Mouse (Mus musculus): ENCODE measurements around the gene Elavl2. TPM values are rescaled to one million over a fixed set of nuclear protein-coding genes. Genes with fewer than 3 reads are reported as not detected.
A peak's percentile ranks its signal among the peaks of the same experiment; 100 is the strongest.

Gene Elavl2
- polyA plus RNA-seq, 1 experiment from 2014 or later: 4.0 TPM

GRCm38 (mm10) chr4:91375372-91375687, 25.3 kb downstream of the Elavl2 start:
- Histone ChIP-seq H3K9ac (no peak overlapping the region), H3K27me3 (peaks cover 61% of the 10 kb centered on the region), H3K9me3 (no peaks in the 10 kb centered on the region), H3K27ac (no peak overlapping the region), H3K4me3 (peak overlapping the region; percentile 52), H3K4me1 (peaks cover 30% of the 10 kb centered on the region), H3K4me2 (peak overlapping the region; percentile 79), H3K36me3 (no peaks in the 10 kb centered on the region)
- no peak for ATAC-seq (ENCODE audit: borderline replicate concordance, extremely low read depth, low FRiP score, low TSS enrichment)
- WGBS: 1% methylated on average over 7 of the region's 7 CpGs

GRCm38 (mm10) chr4:91374571-91375371, 25.8 kb downstream of the Elavl2 start:
- Histone ChIP-seq H3K36me3 (no peaks in the 10 kb centered on the region), H3K4me3 (peak overlapping the region; percentile 52), H3K9ac (no peak overlapping the region), H3K4me2 (peak overlapping the region; percentile 79), H3K9me3 (no peaks in the 10 kb centered on the region), H3K27me3 (peaks cover 61% of the 10 kb centered on the region), H3K4me1 (peaks cover 30% of the 10 kb centered on the region), H3K27ac (no peak overlapping the region)
- under 1% methylated on average over 46 of the region's 46 CpGs for WGBS
- ATAC-seq (ENCODE audit: borderline replicate concordance, extremely low read depth, low FRiP score, low TSS enrichment): peak; percentile 45

GRCm38 (mm10) chr4:91372844-91373243, 27.7 kb downstream of the Elavl2 start:
- no peak overlapping the region for H3K4me2 ChIP-seq
- H3K9ac ChIP-seq: no peak overlapping the region
- no peaks in the 10 kb centered on the region for H3K36me3 ChIP-seq
- peaks cover 30% of the 10 kb centered on the region for H3K4me1 ChIP-seq
- ATAC-seq (ENCODE audit: borderline replicate concordance, extremely low read depth, low FRiP score, low TSS enrichment): no peak
- peaks cover 62% of the 10 kb centered on the region for H3K27me3 ChIP-seq
- no peak overlapping the region for H3K27ac ChIP-seq
- no peaks in the 10 kb centered on the region for H3K9me3 ChIP-seq
- 8% methylated on average over 13 of the region's 13 CpGs for WGBS
- no peak overlapping the region for H3K4me3 ChIP-seq

GRCm38 (mm10) chr4:91371819-91372215, 28.8 kb downstream of the Elavl2 start:
- Histone ChIP-seq H3K36me3 (no peaks in the 10 kb centered on the region), H3K4me1 (peaks cover 30% of the 10 kb centered on the region), H3K9me3 (no peaks in the 10 kb centered on the region), H3K9ac (peak overlapping the region; percentile 36), H3K4me3 (peak overlapping the region; percentile 54), H3K27me3 (peaks cover 62% of the 10 kb centered on the region), H3K27ac (no peak overlapping the region), H3K4me2 (peak overlapping the region; percentile 98)
- peak; percentile 65 for ATAC-seq (ENCODE audit: borderline replicate concordance, extremely low read depth, low FRiP score, low TSS enrichment)
- 2% methylated on average over 25 of the region's 44 CpGs for WGBS

GRCm38 (mm10) chr4:91371131-91371818, 29.3 kb downstream of the Elavl2 start:
- no peak overlapping the region for H3K27ac ChIP-seq
- peaks cover 62% of the 10 kb centered on the region for H3K27me3 ChIP-seq
- ATAC-seq (ENCODE audit: borderline replicate concordance, extremely low read depth, low FRiP score, low TSS enrichment): peak; percentile 17
- H3K36me3 ChIP-seq: no peaks in the 10 kb centered on the region
- no peaks in the 10 kb centered on the region for H3K9me3 ChIP-seq
- H3K4me2 ChIP-seq: peak overlapping the region; percentile 98
- H3K4me1 ChIP-seq: peaks cover 30% of the 10 kb centered on the region
- H3K9ac ChIP-seq: peak overlapping the region; percentile 36
- WGBS: under 1% methylated on average over 81 of the region's 82 CpGs
- H3K4me3 ChIP-seq: peak overlapping the region; percentile 54

GRCm38 (mm10) chr4:91365276-91365675, 35.3 kb downstream of the Elavl2 start:
- Histone ChIP-seq H3K4me3 (no peak overlapping the region), H3K27me3 (peaks cover 9% of the 10 kb centered on the region), H3K4me1 (no peaks in the 10 kb centered on the region), H3K4me2 (no peak overlapping the region), H3K27ac (no peak overlapping the region), H3K36me3 (no peaks in the 10 kb centered on the region), H3K9ac (no peak overlapping the region), H3K9me3 (no peaks in the 10 kb centered on the region)
- 80% methylated on average over 12 of the region's 12 CpGs for WGBS
- ATAC-seq (ENCODE audit: borderline replicate concordance, extremely low read depth, low FRiP score, low TSS enrichment): no peak

GRCm38 (mm10) chr4:91363963-91364362, 36.6 kb downstream of the Elavl2 start:
- 79% methylated on average over 4 of the region's 4 CpGs for WGBS

GRCm38 (mm10) chr4:91362520-91362919, 38.1 kb downstream of the Elavl2 start:
- no peaks in the 10 kb centered on the region for H3K4me1 ChIP-seq
- no peaks in the 10 kb centered on the region for H3K27me3 ChIP-seq
- no peak overlapping the region for H3K27ac ChIP-seq
- no peak overlapping the region for H3K9ac ChIP-seq
- no peaks in the 10 kb centered on the region for H3K36me3 ChIP-seq
- 54% methylated on average over 5 of the region's 5 CpGs for WGBS
- H3K4me2 ChIP-seq: no peak overlapping the region
- H3K9me3 ChIP-seq: no peaks in the 10 kb centered on the region
- no peak overlapping the region for H3K4me3 ChIP-seq
- ATAC-seq (ENCODE audit: borderline replicate concordance, extremely low read depth, low FRiP score, low TSS enrichment): no peak

More at GRCm38 (mm10) chr4:91363963-91364362, 36.6 kb downstream of the Elavl2 start:
- Histone ChIP-seq H3K9ac (no peak overlapping the region), H3K27ac (no peak overlapping the region), H3K9me3 (no peaks in the 10 kb centered on the region), H3K4me1 (no peaks in the 10 kb centered on the region), H3K4me2 (no peak overlapping the region), H3K27me3 (no peaks in the 10 kb centered on the region), H3K36me3 (no peaks in the 10 kb centered on the region), H3K4me3 (no peak overlapping the region)
- ATAC-seq (ENCODE audit: borderline replicate concordance, extremely low read depth, low FRiP score, low TSS enrichment): no peak

- no peak for ATAC-seq (ENCODE audit: borderline replicate concordance, extremely low read depth, low FRiP score, low TSS enrichment)
- no peak overlapping the region for H3K27ac ChIP-seq
Observed at GRCm38 (mm10) chr4:91353138-91353537, 47.4 kb downstream of the Elavl2 start.

GRCm38 (mm10) chr4:91349579-91349978, 51.0 kb downstream of the Elavl2 start:
- Histone ChIP-seq H3K9ac (no peak overlapping the region), H3K4me3 (no peak overlapping the region), H3K36me3 (no peaks in the 10 kb centered on the region), H3K27me3 (no peaks in the 10 kb centered on the region), H3K4me1 (no peaks in the 10 kb centered on the region), H3K9me3 (no peaks in the 10 kb centered on the region), H3K4me2 (no peak overlapping the region), H3K27ac (no peak overlapping the region)
- no peak for ATAC-seq (ENCODE audit: borderline replicate concordance, extremely low read depth, low FRiP score, low TSS enrichment)
- 82% methylated on average over 5 of the region's 5 CpGs for WGBS

More at GRCm38 (mm10) chr4:91353138-91353537, 47.4 kb downstream of the Elavl2 start:
- Histone ChIP-seq H3K4me1 (no peaks in the 10 kb centered on the region), H3K4me3 (no peak overlapping the region), H3K36me3 (no peaks in the 10 kb centered on the region), H3K9me3 (no peaks in the 10 kb centered on the region), H3K4me2 (no peak overlapping the region), H3K27me3 (no peaks in the 10 kb centered on the region), H3K9ac (no peak overlapping the region)
- WGBS: 52% methylated on average over 9 of the region's 9 CpGs

GRCm38 (mm10) chr4:91334177-91334576, 66.4 kb downstream of the Elavl2 start:
- Histone ChIP-seq H3K27ac (no peak overlapping the region), H3K27me3 (no peaks in the 10 kb centered on the region), H3K4me2 (no peak overlapping the region), H3K36me3 (no peaks in the 10 kb centered on the region), H3K9me3 (no peaks in the 10 kb centered on the region), H3K9ac (no peak overlapping the region), H3K4me3 (no peak overlapping the region), H3K4me1 (no peaks in the 10 kb centered on the region)
- ATAC-seq (ENCODE audit: borderline replicate concordance, extremely low read depth, low FRiP score, low TSS enrichment): no peak
- 82% methylated on average over 4 of the region's 4 CpGs for WGBS

- H3K9me3 ChIP-seq: no peaks in the 10 kb centered on the region
- no peak for ATAC-seq (ENCODE audit: borderline replicate concordance, extremely low read depth, low FRiP score, low TSS enrichment)
- no peak overlapping the region for H3K4me3 ChIP-seq
- no peak overlapping the region for H3K9ac ChIP-seq
- H3K36me3 ChIP-seq: no peaks in the 10 kb centered on the region
- 77% methylated on average over 1 of the region's 1 CpGs for WGBS
- H3K4me2 ChIP-seq: no peak overlapping the region
- H3K4me1 ChIP-seq: no peaks in the 10 kb centered on the region
- H3K27me3 ChIP-seq: no peaks in the 10 kb centered on the region
- no peak overlapping the region for H3K27ac ChIP-seq
Observed at GRCm38 (mm10) chr4:91310801-91311200, 89.8 kb downstream of the Elavl2 start.

Measured in lung, embryonic 15.5 days (tissue).